Mouse (Mus musculus): ENCODE results near the gene Ahrr.

Gene Ahrr

DNA sequence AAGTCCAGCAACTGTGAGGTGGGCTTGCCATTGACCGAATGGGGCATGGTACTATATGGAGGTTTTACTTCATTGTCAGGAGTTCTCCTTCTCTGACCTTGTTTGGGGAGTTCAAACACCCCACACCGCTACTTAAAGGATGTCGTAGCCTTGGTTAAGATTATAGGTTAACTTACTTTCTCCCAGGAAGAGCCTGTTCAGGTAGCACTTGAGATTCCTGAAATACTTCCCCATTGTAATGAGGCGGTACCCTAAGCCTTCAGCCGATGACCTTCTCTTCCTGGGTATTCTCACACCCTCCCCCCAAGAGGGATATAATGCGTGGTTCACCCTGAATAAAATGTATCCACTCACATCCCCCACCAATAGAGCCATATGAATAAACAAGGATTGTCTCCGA is 54.6 kb downstream of the Ahrr start:
- DNase-seq: no peak

DNA sequence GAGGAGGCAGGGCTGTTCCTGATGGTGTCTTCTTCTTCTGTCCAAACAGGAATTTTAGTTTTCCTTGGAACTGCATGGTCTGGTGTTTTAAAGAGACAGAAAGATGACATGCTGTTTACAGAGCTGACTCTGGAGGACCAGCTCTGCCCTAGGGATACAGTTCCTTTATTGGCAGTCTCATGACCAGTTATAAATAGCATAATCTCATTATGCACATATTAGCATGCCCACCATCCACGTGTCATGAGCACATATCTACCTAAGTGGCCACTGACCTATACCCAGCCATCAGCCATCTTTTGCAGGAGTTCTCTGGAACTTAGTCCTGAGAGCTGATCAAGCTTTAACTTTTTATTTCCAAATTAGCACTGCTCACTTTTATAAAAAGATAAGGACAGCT is 71.5 kb downstream of the Ahrr start:
- no peak for DNase-seq

DNA sequence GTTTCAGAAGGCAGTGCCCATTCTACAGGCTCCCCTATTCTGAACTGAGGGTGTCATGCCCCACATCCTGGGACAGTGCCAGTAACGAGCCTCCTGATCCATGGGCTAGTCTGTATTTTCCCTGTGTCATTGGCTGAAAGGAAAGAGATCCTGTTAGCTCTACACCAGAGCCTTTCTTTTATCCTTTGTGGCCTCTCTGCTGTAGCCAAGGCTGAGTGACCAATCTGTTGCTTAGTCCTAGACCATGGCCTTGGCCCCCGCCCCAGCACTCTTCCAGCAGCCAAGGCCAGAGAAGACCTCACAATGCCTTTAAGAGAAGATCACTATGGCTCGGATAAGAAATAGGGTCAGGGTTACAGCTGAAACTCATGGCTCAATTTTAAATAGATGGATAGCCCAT is 73.7 kb downstream of the Ahrr start:
- no peak for DNase-seq

DNA sequence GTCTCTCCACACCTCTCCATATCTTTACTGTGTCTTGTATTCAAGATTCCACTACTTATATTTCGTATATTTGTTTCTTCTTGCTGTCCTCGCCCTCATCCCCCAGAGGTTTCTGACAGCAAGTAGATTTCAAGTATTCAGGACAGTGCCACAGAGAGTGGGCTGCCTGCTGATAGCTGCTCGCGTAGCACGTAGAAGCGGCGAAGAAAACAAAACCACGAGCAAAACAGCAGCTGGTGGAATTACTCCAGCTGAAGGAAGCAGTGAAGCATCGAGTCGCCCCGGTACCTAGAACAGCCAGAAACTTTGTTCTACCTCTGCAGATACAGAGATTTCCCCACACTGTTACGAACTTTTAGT is 83.2 kb downstream of the Ahrr start:
- peak; percentile 12 for DNase-seq

DNA sequence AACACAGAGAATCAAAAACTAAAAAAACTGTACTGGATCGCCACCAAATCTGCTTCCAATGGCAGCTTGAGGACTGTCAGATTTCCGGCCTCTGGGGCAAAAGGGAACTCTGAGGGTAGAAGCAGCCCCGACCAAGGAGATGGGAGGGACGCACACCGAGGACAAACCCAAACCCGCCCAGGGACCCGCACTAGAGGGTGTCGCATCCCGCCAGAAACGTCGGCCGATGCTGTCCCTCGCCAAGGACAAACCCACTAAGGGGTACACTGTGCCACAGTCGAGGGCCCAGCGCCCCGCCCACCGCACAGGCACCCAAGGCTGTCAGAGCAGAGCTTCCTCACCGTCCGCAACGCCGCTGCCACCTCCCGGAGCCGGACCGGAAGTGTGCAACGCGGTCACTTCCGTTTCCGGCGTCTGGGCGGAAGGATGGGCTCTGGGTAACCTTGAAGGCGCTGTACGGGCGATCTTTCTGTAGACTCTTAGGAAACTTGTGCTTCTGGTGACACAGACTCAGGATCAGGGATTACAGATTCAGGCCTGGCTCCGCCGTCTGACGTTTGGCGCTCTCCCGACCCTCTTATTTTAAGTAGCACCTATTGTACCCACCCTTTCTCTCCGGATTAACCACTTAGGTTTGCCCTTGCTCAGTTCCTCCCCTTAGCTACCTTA is 83.7 kb downstream of the Ahrr start, which contains the start of gene Exoc3:
Gene Exoc3, minus strand, starts transcription at position 416 of the 669 bp plus-strand sequence.
- DNase-seq: peak; percentile 89

DNA sequence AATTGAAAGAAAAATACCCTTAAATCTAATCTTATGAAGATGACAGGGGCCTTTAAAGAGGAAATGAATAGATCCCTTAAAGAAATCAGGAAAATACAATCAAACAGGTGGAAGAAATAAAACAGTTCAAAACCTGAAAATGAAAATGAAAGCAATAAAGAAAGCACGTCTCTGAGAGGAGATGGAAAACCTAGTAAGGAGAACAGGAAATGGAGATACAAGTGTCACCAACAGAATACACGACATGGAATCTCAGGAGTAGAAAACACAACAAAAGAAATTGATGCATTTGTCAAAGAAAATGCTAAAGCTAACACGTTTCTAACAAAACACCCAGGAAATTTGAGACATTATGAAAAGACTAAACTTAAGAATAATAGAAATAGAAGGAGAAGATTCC is 95.7 kb downstream of the Ahrr start:
- DNase-seq: no peak

DNA sequence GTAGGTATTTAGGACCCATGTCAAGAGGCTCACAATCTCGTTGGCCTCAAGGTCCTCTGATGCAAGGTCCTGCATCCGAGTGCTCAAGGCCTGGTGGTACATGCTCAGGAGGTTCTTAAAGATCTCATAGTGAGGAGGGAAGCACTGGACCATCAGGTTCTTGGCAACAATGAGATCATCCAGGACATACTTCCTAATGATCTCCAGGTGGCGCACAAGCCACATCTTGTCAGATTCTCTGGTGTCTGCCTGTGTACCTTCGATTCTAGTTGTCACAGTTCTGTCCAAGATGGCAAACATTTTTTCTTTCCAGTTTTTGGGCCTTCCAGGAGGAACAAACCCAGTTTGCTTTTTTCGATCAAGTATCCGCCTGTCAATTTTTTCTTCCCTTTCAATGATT is 99.5 kb downstream of the Ahrr start:
- DNase-seq: no peak

DNA sequence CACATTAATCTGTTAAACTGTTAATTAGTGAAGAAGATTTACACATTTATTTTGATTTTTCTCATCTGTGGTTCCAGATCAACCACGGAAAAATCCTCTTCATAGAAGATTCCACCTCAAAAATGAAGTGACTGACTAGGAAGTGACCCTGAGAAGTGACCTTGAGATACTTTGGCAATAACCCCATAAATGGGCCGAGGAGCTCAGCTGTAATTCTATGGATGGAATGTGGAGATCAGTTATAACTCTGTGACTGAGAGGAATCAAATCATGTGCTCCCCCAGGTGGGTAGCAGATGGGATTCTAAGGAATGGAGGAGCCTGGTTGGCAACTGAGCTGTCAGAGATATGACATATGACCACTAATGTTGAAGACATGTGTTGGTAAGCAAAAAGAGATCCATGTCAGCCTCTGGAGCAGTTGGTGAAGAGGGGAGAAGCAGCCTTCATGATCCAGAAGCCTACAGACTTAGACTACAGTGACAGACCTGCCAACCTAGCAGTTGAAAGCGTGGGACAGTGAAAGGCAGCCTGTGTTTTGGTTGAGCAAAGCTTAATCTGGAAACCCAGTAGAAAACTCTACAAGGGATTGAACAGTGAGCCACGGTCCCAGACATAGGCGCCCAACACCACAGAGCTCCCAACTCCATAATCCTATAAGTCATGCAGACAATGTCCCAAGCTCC is 109.0 kb downstream of the Ahrr start:
- DNase-seq: no peak

DNA sequence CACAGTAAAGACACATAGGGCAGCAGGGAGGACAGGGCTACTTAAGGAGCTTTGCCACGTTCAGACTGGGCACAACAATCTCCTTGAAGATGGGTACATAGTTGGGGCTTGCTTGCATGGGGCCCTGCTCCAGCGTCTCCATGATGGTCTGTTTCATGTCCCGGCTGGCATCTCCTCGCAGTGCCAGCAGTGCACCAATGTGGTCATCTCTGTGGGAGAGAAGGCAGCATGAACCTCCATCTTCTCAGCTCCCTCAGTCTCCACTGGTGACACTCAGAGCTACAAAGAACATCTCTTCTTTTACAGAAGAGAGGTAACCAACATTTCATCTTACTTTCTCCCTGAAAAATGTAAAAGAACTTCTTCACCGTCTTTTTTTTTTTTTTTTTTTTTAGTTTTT is 120.1 kb downstream of the Ahrr start:
- DNase-seq: no peak

DNA sequence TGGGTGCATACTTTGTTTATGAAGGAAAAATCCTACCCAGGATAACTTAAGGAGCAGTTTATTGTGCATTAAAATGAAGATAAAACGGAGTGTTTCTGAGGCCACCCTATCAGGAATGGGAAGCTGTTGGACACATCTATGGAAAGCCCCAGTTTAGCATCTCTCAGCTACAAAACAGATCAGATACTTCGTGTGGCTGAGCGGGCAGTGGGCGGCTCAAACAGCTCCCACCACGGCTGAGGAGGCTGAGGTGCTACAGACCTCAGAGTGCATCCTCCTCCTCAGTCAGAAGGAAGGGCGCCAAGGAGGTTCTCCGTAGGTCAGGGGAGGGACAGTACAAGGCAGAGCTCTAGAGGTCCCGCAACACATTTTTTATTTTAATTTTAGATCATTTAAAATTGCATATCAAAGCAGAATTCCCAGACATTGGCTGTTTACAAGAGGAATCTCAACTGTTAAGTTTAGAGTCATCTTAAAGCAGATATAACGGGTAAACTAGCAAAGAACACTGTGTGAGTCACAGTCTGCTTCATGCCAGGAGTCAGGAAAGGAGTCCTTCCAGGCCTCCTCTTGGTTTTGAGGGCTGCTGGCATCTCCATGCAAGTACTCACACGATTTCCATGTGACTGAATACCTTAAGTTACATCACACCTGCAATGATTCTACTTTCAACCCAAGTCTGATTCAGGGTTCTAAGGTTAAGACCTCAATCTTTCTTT is 122.5 kb downstream of the Ahrr start:
- no peak for DNase-seq

DNA sequence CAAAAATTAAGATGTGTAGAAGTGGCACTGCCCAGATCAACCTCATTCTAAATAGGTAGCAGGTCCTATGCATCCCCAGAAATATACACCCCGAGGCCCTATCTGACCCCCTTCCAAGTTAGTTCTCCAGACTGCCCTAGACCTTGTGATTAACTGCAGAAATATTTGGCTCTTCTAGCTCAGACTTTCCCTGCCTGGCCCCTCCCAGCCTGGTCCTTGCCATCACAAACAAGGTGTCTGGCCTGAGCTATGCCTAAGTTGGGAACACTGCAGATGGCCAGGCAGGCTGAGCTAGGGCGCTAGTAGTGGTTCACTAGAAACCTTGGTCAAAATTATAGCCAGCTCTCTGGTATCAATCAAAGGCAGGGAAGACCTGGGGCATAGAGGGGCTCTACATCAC is 124.6 kb downstream of the Ahrr start:
- no peak for DNase-seq

DNA sequence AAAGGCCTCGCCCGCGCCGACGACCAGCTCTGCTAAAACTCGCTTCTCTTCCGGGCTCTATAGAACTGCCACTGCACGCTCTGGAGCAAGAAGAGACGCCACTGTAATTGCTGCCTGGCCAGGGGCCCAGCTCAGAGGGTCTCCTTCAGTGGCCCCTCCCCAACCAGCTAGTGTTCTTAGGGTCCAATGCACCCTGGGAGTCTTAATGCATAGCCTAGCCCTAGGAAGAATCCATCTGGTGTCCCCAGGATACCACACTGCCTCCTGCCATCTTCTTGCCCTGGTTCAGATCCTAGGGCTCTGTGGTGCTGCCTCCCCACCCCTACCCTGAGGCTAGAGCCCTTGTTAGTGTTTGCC is 125.1 kb downstream of the Ahrr start:
- no peak for DNase-seq

DNA sequence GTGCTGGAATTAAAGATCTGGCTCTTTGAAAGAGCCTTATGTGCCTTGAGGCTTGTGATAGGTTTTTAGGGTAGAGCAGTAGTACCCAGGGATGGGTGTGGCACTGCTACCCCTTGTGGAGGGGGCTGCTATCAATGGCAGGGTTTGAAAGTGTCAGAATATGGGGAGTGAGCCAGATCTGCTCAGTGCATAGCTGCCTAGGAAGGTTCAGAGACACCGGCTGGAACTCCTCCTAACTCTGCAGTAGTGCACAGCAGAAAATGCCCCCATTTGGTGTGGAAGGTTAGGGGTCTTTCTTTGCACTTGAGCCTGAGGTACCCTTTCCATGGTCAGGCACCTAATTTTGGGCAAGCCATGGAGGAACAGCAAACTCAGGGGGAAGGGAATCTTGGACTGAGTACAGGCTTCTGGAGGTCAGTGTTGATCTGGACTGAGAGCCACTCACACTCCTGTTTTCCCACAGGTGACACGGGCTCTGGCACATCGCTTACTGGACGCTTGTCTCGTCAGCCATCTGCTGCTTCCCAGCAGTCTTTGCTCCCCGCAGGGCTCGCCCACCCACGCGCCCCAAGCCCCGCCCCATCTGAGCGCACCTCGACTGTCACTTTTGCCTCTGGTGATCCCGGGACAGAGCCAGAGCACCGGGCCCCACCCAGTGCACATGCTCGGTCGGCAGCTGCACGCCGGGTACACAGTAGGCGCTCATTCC is 125.6 kb downstream of the Ahrr start:
- peak; percentile 83 for DNase-seq
